Mouse (Mus musculus) midbrain, embryonic 11.5 days (tissue): ENCODE measurements around the gene Mmrn2. TPM values are rescaled to one million over a fixed set of nuclear protein-coding genes. Genes with fewer than 3 reads are reported as not detected.
"Not testable (repeated sequence)": the region's sequence is repeated elsewhere in the genome, so short reads cannot be mapped to it uniquely, and the experiment has no call there.

Source experiments
- ATAC-seq: fragments of 200-750 bp; cut with Nextera tagmentation; 2 replicates; pipeline ENCODE4 v1.8.0; 2017; ENCODE audit warnings: moderate TSS enrichment, moderate library complexity; ENCODE audit not compliant: low FRiP score
- DNase-seq: peaks from one replicate; pipeline ENCODE4 v3.0.0; 2015; ENCODE audit warnings: low spot score; ENCODE audit errors: missing footprints
- H3K27ac ChIP-seq: fragments of 300-500 bp; sonication (generic); 2 replicates; pipeline ENCODE4 v1.5.1; 2014; ENCODE audit warnings: low read depth, low read length
- H3K27me3 ChIP-seq: fragments of 300-500 bp; sonication (generic); 2 replicates; pipeline ENCODE4 v1.6.1; 2014; ENCODE audit warnings: mild to moderate bottlenecking, low read length, moderate library complexity, mixed read lengths; ENCODE audit not compliant: control insufficient read depth, insufficient read depth
- H3K36me3 ChIP-seq: fragments of 300-500 bp; sonication (generic); 2 replicates; pipeline ENCODE4 v1.6.1; 2014; ENCODE audit warnings: mild to moderate bottlenecking, low read length, moderate library complexity, mixed read lengths; ENCODE audit not compliant: control insufficient read depth, insufficient read depth
- H3K4me1 ChIP-seq: fragments of 300-500 bp; sonication (generic); 2 replicates; pipeline ENCODE4 v1.6.1; 2014; ENCODE audit warnings: low read length; ENCODE audit not compliant: control insufficient read depth, insufficient read depth
- H3K4me2 ChIP-seq: fragments of 300-500 bp; sonication (generic); 2 replicates; pipeline ENCODE4 v1.6.1; 2014; ENCODE audit warnings: mild to moderate bottlenecking, moderate library complexity
- H3K4me3 ChIP-seq: fragments of 300-500 bp; sonication (generic); 2 replicates; pipeline ENCODE4 v1.5.1; 2014; ENCODE audit warnings: low read depth, low read length
- H3K9ac ChIP-seq: fragments of 300-500 bp; sonication (generic); 2 replicates; pipeline ENCODE4 v1.6.1; 2014; ENCODE audit warnings: low read length
- H3K9me3 ChIP-seq: fragments of 300-500 bp; sonication (generic); 2 replicates; pipeline ENCODE4 v1.6.1; 2016; ENCODE audit warnings: low read length; ENCODE audit not compliant: control insufficient read depth
- WGBS: fragments of 180-500 bp; shearing (Covaris S2); extraction: QIAGEN DNeasy Blood & Tissue Kit; methylation state at CpG from one replicate; pipeline ENCODE4 v1.1.7; 2014; 5-methylcytosine and 5-hydroxymethylcytosine counted together
- polyA plus RNA-seq: library from polyadenylated mRNA; unstranded; fragments of >200 nt; fragmentation: Nextera tagmentation; extraction: Ambion mirVana; gene quantifications from 2 replicates; pipeline ENCODE4 v1.2.1, GENCODE M21; 2014

Gene Mmrn2
- polyA plus RNA-seq, 1 experiment from 2014 or later, result 4.7 TPM

- H3K4me3 ChIP-seq, result no peak within 1 kb of the TSS
- H3K27ac ChIP-seq, result no peak within 1 kb of the TSS
- WGBS, result 84% methylated on average over 6 of the region's 6 CpGs
- DNase-seq (no peak), ATAC-seq (no peak)
- H3K9ac ChIP-seq, result no peak within 1 kb of the TSS
- no peaks in the 10 kb centered on the region for H3K36me3 ChIP-seq
- no peak within 1 kb of the TSS for H3K4me2 ChIP-seq
- no peaks in the 10 kb centered on the region for H3K27me3 ChIP-seq
- H3K4me1 ChIP-seq, result no peaks in the 10 kb centered on the region
- H3K9me3 ChIP-seq, result no peaks in the 10 kb centered on the region
These were observed 20.0 kb upstream of the Mmrn2 start, which contains the start of gene Fam25c for GRCm38 (mm10) chr14:34355301-34355700. Fam25c (minus strand) TSS chr14:34355433.

- Histone ChIP-seq H3K36me3 (no peaks in the 10 kb centered on the region), H3K27ac (no peak overlapping the region), H3K27me3 (no peaks in the 10 kb centered on the region; the same call in 1 of the 2 replicates), H3K4me1 (no peaks in the 10 kb centered on the region), H3K9ac (no peak overlapping the region), H3K9me3 (no peaks in the 10 kb centered on the region), H3K4me3 (no peak overlapping the region), H3K4me2 (no peak overlapping the region)
- no peak for ATAC-seq
- DNase-seq, result no peak
- WGBS, result 87% methylated on average over 7 of the region's 7 CpGs
These were observed 17.4 kb upstream of the Mmrn2 start for GRCm38 (mm10) chr14:34357671-34358455.

GRCm38 (mm10) chr14:34359676-34360244 lies 15.5 kb upstream of the Mmrn2 start:
- Histone ChIP-seq H3K9ac (no peak overlapping the region), H3K4me1 (no peaks in the 10 kb centered on the region), H3K27ac (no peak overlapping the region), H3K27me3 (no peaks in the 10 kb centered on the region; the same call in 1 of the 2 replicates), H3K4me3 (no peak overlapping the region), H3K9me3 (no peaks in the 10 kb centered on the region), H3K4me2 (no peak overlapping the region), H3K36me3 (no peaks in the 10 kb centered on the region)
- WGBS, result 36% methylated on average over 5 of the region's 5 CpGs
- ATAC-seq (no peak), DNase-seq (no peak)

GRCm38 (mm10) chr14:34360251-34360650 lies 15.0 kb upstream of the Mmrn2 start:
- Histone ChIP-seq H3K4me3 (no peak overlapping the region), H3K4me2 (no peak overlapping the region), H3K4me1 (no peaks in the 10 kb centered on the region), H3K9me3 (no peaks in the 10 kb centered on the region), H3K36me3 (no peaks in the 10 kb centered on the region), H3K9ac (no peak overlapping the region), H3K27me3 (no peaks in the 10 kb centered on the region; the same call in 1 of the 2 replicates), H3K27ac (no peak overlapping the region)
- WGBS, result 48% methylated on average over 6 of the region's 6 CpGs
- no peak for DNase-seq
- no peak for ATAC-seq

GRCm38 (mm10) chr14:34362135-34362534 lies 13.1 kb upstream of the Mmrn2 start:
- Histone ChIP-seq H3K4me3 (no peak overlapping the region), H3K4me1 (no peaks in the 10 kb centered on the region), H3K36me3 (no peaks in the 10 kb centered on the region), H3K4me2 (no peak overlapping the region), H3K27ac (no peak overlapping the region), H3K27me3 (no peaks in the 10 kb centered on the region; the same call in 1 of the 2 replicates), H3K9ac (no peak overlapping the region), H3K9me3 (no peaks in the 10 kb centered on the region)
- no peak for DNase-seq
- WGBS, result 88% methylated on average over 4 of the region's 4 CpGs
- ATAC-seq, result no peak

- no peaks in the 10 kb centered on the region for H3K4me1 ChIP-seq
- H3K4me3 ChIP-seq, result peak overlapping the region; percentile 26
- H3K4me2 ChIP-seq, result peak overlapping the region; percentile 67
- no peaks in the 10 kb centered on the region for H3K36me3 ChIP-seq
- H3K27ac ChIP-seq, result no peak overlapping the region
- H3K9ac ChIP-seq, result peak overlapping the region; percentile 41; the same call in 1 of the 2 replicates
- no peaks in the 10 kb centered on the region for H3K9me3 ChIP-seq
- WGBS, result 28% methylated on average over 18 of the region's 18 CpGs
- DNase-seq (peak; percentile 89), ATAC-seq (peak; percentile 61)
- no peaks in the 10 kb centered on the region; the same call in 1 of the 2 replicates for H3K27me3 ChIP-seq
These were observed 12.4 kb upstream of the Mmrn2 start for GRCm38 (mm10) chr14:34362726-34363445.

- Histone ChIP-seq H3K9me3 (no peaks in the 10 kb centered on the region), H3K27ac (no peak overlapping the region), H3K4me3 (peak overlapping the region; percentile 26), H3K36me3 (no peaks in the 10 kb centered on the region), H3K27me3 (no peaks in the 10 kb centered on the region; the same call in 1 of the 2 replicates), H3K4me2 (peak overlapping the region; percentile 67), H3K4me1 (no peaks in the 10 kb centered on the region), H3K9ac (peak overlapping the region; percentile 41)
- 2% methylated on average over 32 of the region's 32 CpGs for WGBS
- peak; percentile 88 for ATAC-seq
- DNase-seq, result peak; percentile 94
These were observed 11.6 kb upstream of the Mmrn2 start for GRCm38 (mm10) chr14:34363490-34364253.

- H3K9me3 ChIP-seq, H3K36me3 ChIP-seq, H3K4me1 ChIP-seq, H3K27me3 ChIP-seq, H3K27ac ChIP-seq, DNase-seq: not testable (repeated sequence)
- ATAC-seq, result peak; percentile 49; the same call in 1 of the 2 replicates
- 73% methylated on average over 15 of the region's 15 CpGs for WGBS
- Histone ChIP-seq H3K4me2 (peak overlapping the region; percentile 67), H3K9ac (peak overlapping the region; percentile 41), H3K4me3 (peak overlapping the region; percentile 26)
These were observed 10.8 kb upstream of the Mmrn2 start for GRCm38 (mm10) chr14:34364254-34365146.
